Mouse (Mus musculus): ENCODE results near the gene Tbc1d22a. TPM values are rescaled to one million over a fixed set of nuclear protein-coding genes. Genes with fewer than 3 reads are reported as not detected.

Tbc1d22a gene
- polyA plus RNA-seq, 1 experiment from 2014 or later: 11.7 TPM

- Histone ChIP-seq H3K27ac (ENCODE audit: low read depth, low read length) (no peak overlapping the region), H3K4me2 (no peak overlapping the region), H3K27me3 (replicated peaks; ENCODE audit: control insufficient read depth, insufficient read depth, low read length) (no peaks in the 10 kb centered on the region), H3K9me3 (ENCODE audit: control insufficient read depth, low read length) (no peaks in the 10 kb centered on the region), H3K4me3 (ENCODE audit: low read depth, low read length) (no peak overlapping the region), H3K36me3 (ENCODE audit: control insufficient read depth, insufficient read depth, low read length) (no peaks in the 10 kb centered on the region), H3K4me1 (replicated peaks; ENCODE audit: control insufficient read depth, insufficient read depth, low read length) (no peaks in the 10 kb centered on the region), H3K9ac (ENCODE audit: low read depth, low read length) (no peak overlapping the region)
- 70% methylated on average over 3 of the region's 3 CpGs for WGBS
- no peak for ATAC-seq (replicated peaks; ENCODE audit: low FRiP score)
- no peak for DNase-seq (ENCODE audit: low spot score)
Observed at GRCm38 (mm10) chr15:86459413-86459812, 245.2 kb downstream of the Tbc1d22a start.

GRCm38 (mm10) chr15:86462636-86463035 is 248.4 kb downstream of the Tbc1d22a start:
- DNase-seq (ENCODE audit: low spot score): no peak
- 81% methylated on average over 8 of the region's 8 CpGs for WGBS
- H3K4me2 ChIP-seq: no peak overlapping the region

GRCm38 (mm10) chr15:86468082-86468481 is 253.8 kb downstream of the Tbc1d22a start:
- Histone ChIP-seq H3K4me3 (ENCODE audit: low read depth, low read length) (no peak overlapping the region), H3K4me1 (replicated peaks; ENCODE audit: control insufficient read depth, insufficient read depth, low read length) (no peaks in the 10 kb centered on the region), H3K27ac (ENCODE audit: low read depth, low read length) (no peak overlapping the region), H3K9ac (ENCODE audit: low read depth, low read length) (no peak overlapping the region), H3K9me3 (ENCODE audit: control insufficient read depth, low read length) (no peaks in the 10 kb centered on the region), H3K36me3 (ENCODE audit: control insufficient read depth, insufficient read depth, low read length) (no peaks in the 10 kb centered on the region), H3K4me2 (no peak overlapping the region), H3K27me3 (replicated peaks; ENCODE audit: control insufficient read depth, insufficient read depth, low read length) (no peaks in the 10 kb centered on the region)
- DNase-seq (ENCODE audit: low spot score) (no peak), ATAC-seq (replicated peaks; ENCODE audit: low FRiP score) (no peak)

More at GRCm38 (mm10) chr15:86462636-86463035, 248.4 kb downstream of the Tbc1d22a start:
- H3K4me1 ChIP-seq (replicated peaks; ENCODE audit: control insufficient read depth, insufficient read depth, low read length): no peaks in the 10 kb centered on the region
- ATAC-seq (replicated peaks; ENCODE audit: low FRiP score): no peak
- no peaks in the 10 kb centered on the region for H3K36me3 ChIP-seq (ENCODE audit: control insufficient read depth, insufficient read depth, low read length)
- H3K9ac ChIP-seq (ENCODE audit: low read depth, low read length): no peak overlapping the region
- H3K27ac ChIP-seq (ENCODE audit: low read depth, low read length): no peak overlapping the region
- H3K27me3 ChIP-seq (replicated peaks; ENCODE audit: control insufficient read depth, insufficient read depth, low read length): no peaks in the 10 kb centered on the region
- no peaks in the 10 kb centered on the region for H3K9me3 ChIP-seq (ENCODE audit: control insufficient read depth, low read length)
- H3K4me3 ChIP-seq (ENCODE audit: low read depth, low read length): no peak overlapping the region

- Histone ChIP-seq H3K4me3 (ENCODE audit: low read depth, low read length) (no peak overlapping the region), H3K9me3 (ENCODE audit: control insufficient read depth, low read length) (no peaks in the 10 kb centered on the region), H3K9ac (ENCODE audit: low read depth, low read length) (no peak overlapping the region), H3K4me2 (no peak overlapping the region), H3K27ac (ENCODE audit: low read depth, low read length) (no peak overlapping the region), H3K36me3 (ENCODE audit: control insufficient read depth, insufficient read depth, low read length) (no peaks in the 10 kb centered on the region), H3K4me1 (replicated peaks; ENCODE audit: control insufficient read depth, insufficient read depth, low read length) (no peaks in the 10 kb centered on the region), H3K27me3 (replicated peaks; ENCODE audit: control insufficient read depth, insufficient read depth, low read length) (no peaks in the 10 kb centered on the region)
- ATAC-seq (replicated peaks; ENCODE audit: low FRiP score) (no peak), DNase-seq (ENCODE audit: low spot score) (no peak)
- WGBS: 68% methylated on average over 7 of the region's 7 CpGs
Observed at GRCm38 (mm10) chr15:86471136-86471535, 256.9 kb downstream of the Tbc1d22a start.

- H3K4me1 ChIP-seq (replicated peaks; ENCODE audit: control insufficient read depth, insufficient read depth, low read length): no peaks in the 10 kb centered on the region
- H3K4me2 ChIP-seq: no peak overlapping the region
- no peak overlapping the region for H3K27ac ChIP-seq (ENCODE audit: low read depth, low read length)
- no peaks in the 10 kb centered on the region for H3K36me3 ChIP-seq (ENCODE audit: control insufficient read depth, insufficient read depth, low read length)
- no peaks in the 10 kb centered on the region for H3K9me3 ChIP-seq (ENCODE audit: control insufficient read depth, low read length)
- no peaks in the 10 kb centered on the region for H3K27me3 ChIP-seq (replicated peaks; ENCODE audit: control insufficient read depth, insufficient read depth, low read length)
- no peak for ATAC-seq (replicated peaks; ENCODE audit: low FRiP score)
- DNase-seq (ENCODE audit: low spot score): no peak
- 65% methylated on average over 11 of the region's 11 CpGs for WGBS
- no peak overlapping the region for H3K9ac ChIP-seq (ENCODE audit: low read depth, low read length)
- no peak overlapping the region for H3K4me3 ChIP-seq (ENCODE audit: low read depth, low read length)
Observed at GRCm38 (mm10) chr15:86473473-86473872, 259.2 kb downstream of the Tbc1d22a start.

GRCm38 (mm10) chr15:86474951-86475350 is 260.7 kb downstream of the Tbc1d22a start:
- 78% methylated on average over 5 of the region's 5 CpGs for WGBS
- H3K9me3 ChIP-seq (ENCODE audit: control insufficient read depth, low read length): no peaks in the 10 kb centered on the region
- no peak overlapping the region for H3K4me3 ChIP-seq (ENCODE audit: low read depth, low read length)
- no peak overlapping the region for H3K4me2 ChIP-seq
- H3K4me1 ChIP-seq (replicated peaks; ENCODE audit: control insufficient read depth, insufficient read depth, low read length): no peaks in the 10 kb centered on the region
- H3K27ac ChIP-seq (ENCODE audit: low read depth, low read length): no peak overlapping the region
- no peaks in the 10 kb centered on the region for H3K36me3 ChIP-seq (ENCODE audit: control insufficient read depth, insufficient read depth, low read length)
- DNase-seq (ENCODE audit: low spot score) (no peak), ATAC-seq (replicated peaks; ENCODE audit: low FRiP score) (no peak)
- no peak overlapping the region for H3K9ac ChIP-seq (ENCODE audit: low read depth, low read length)
- H3K27me3 ChIP-seq (replicated peaks; ENCODE audit: control insufficient read depth, insufficient read depth, low read length): no peaks in the 10 kb centered on the region

GRCm38 (mm10) chr15:86476483-86476882 is 262.2 kb downstream of the Tbc1d22a start:
- no peaks in the 10 kb centered on the region for H3K27me3 ChIP-seq (replicated peaks; ENCODE audit: control insufficient read depth, insufficient read depth, low read length)
- DNase-seq (ENCODE audit: low spot score): no peak
- no peaks in the 10 kb centered on the region for H3K36me3 ChIP-seq (ENCODE audit: control insufficient read depth, insufficient read depth, low read length)
- WGBS: 93% methylated on average over 6 of the region's 6 CpGs
- H3K4me3 ChIP-seq (ENCODE audit: low read depth, low read length): no peak overlapping the region
- no peaks in the 10 kb centered on the region for H3K9me3 ChIP-seq (ENCODE audit: control insufficient read depth, low read length)
- H3K9ac ChIP-seq (ENCODE audit: low read depth, low read length): no peak overlapping the region
- ATAC-seq (replicated peaks; ENCODE audit: low FRiP score): no peak
- no peaks in the 10 kb centered on the region for H3K4me1 ChIP-seq (replicated peaks; ENCODE audit: control insufficient read depth, insufficient read depth, low read length)
- H3K4me2 ChIP-seq: no peak overlapping the region
- no peak overlapping the region for H3K27ac ChIP-seq (ENCODE audit: low read depth, low read length)

- WGBS: 64% methylated on average over 6 of the region's 6 CpGs
- H3K9ac ChIP-seq (ENCODE audit: low read depth, low read length): no peak overlapping the region
- H3K36me3 ChIP-seq (ENCODE audit: control insufficient read depth, insufficient read depth, low read length): no peaks in the 10 kb centered on the region
- no peak for ATAC-seq (replicated peaks; ENCODE audit: low FRiP score)
- no peaks in the 10 kb centered on the region for H3K9me3 ChIP-seq (ENCODE audit: control insufficient read depth, low read length)
- no peak overlapping the region for H3K27ac ChIP-seq (ENCODE audit: low read depth, low read length)
- no peak for DNase-seq (ENCODE audit: low spot score)
- H3K4me3 ChIP-seq (ENCODE audit: low read depth, low read length): no peak overlapping the region
- no peaks in the 10 kb centered on the region for H3K4me1 ChIP-seq (replicated peaks; ENCODE audit: control insufficient read depth, insufficient read depth, low read length)
- H3K4me2 ChIP-seq: no peak overlapping the region
- no peaks in the 10 kb centered on the region for H3K27me3 ChIP-seq (replicated peaks; ENCODE audit: control insufficient read depth, insufficient read depth, low read length)
Observed at GRCm38 (mm10) chr15:86477032-86477431, 262.8 kb downstream of the Tbc1d22a start.

- Histone ChIP-seq H3K9ac (ENCODE audit: low read depth, low read length) (no peak overlapping the region), H3K27ac (ENCODE audit: low read depth, low read length) (no peak overlapping the region), H3K4me2 (no peak overlapping the region), H3K4me1 (replicated peaks; ENCODE audit: control insufficient read depth, insufficient read depth, low read length) (no peaks in the 10 kb centered on the region), H3K27me3 (replicated peaks; ENCODE audit: control insufficient read depth, insufficient read depth, low read length) (no peaks in the 10 kb centered on the region), H3K4me3 (ENCODE audit: low read depth, low read length) (no peak overlapping the region), H3K36me3 (ENCODE audit: control insufficient read depth, insufficient read depth, low read length) (no peaks in the 10 kb centered on the region), H3K9me3 (ENCODE audit: control insufficient read depth, low read length) (no peaks in the 10 kb centered on the region)
- ATAC-seq (replicated peaks; ENCODE audit: low FRiP score) (no peak), DNase-seq (ENCODE audit: low spot score) (no peak)
Observed at GRCm38 (mm10) chr15:86477471-86477992, 263.3 kb downstream of the Tbc1d22a start.

All from liver, embryonic 11.5 days (tissue).